In genomic region chr3:84275124-84275523, GRCm38 (mm10) we compare ENCODE assay signal across 24 mouse cellular contexts.
"Had no signal": no experiment of that assay in that cellular context is flagged by ENCODE, and none has a peak within 500 bp of the region (broad histone marks: within the 10 kb centered on the region; RNA-seq: fewer than 3 reads in every experiment).

No protein-coding gene starts in this region.

- H3K27me3 ChIP-seq: hindbrain, embryonic 13.5 days; hindbrain, embryonic 15.5 days; kidney, embryonic 15.5 days had no signal

- H3K4me3 ChIP-seq: hindbrain, embryonic 13.5 days; hindbrain, embryonic 15.5 days; kidney, embryonic 15.5 days; limb, embryonic 13.5 days; limb, embryonic 15.5 days; liver, embryonic 12.5 days had no signal

- H3K27ac ChIP-seq: hindbrain, embryonic 13.5 days; hindbrain, embryonic 15.5 days; hindbrain, postnatal 0 days; kidney, embryonic 15.5 days; kidney, postnatal 0 days; limb, embryonic 13.5 days; limb, embryonic 15.5 days; liver, embryonic 12.5 days; liver, embryonic 14.5 days had no signal

- DNase-seq: forebrain, postnatal 0 days; gastrocnemius, postnatal 14 days; gastrocnemius, postnatal 36 days; heart, adult 11 months; heart, postnatal 14 days; kidney, adult 11 months; kidney, adult 2 months; kidney, adult 9 months; kidney, postnatal 14 days; kidney, postnatal 36 days; layer of hippocampus, adult 9-11 months; layer of hippocampus, postnatal 36 days; left cerebral cortex, postnatal 4 days; lung, adult 18-20 months had no signal

- H3K9me3 ChIP-seq: hindbrain, embryonic 13.5 days; hindbrain, embryonic 15.5 days; kidney, embryonic 15.5 days; limb, embryonic 13.5 days; limb, embryonic 15.5 days; liver, embryonic 12.5 days had no signal

- H3K4me2 ChIP-seq: hindbrain, embryonic 13.5 days; hindbrain, embryonic 15.5 days; kidney, embryonic 15.5 days; limb, embryonic 13.5 days; limb, embryonic 15.5 days; liver, embryonic 12.5 days had no signal

- H3K36me3 ChIP-seq: hindbrain, embryonic 13.5 days; hindbrain, embryonic 15.5 days; kidney, embryonic 15.5 days; limb, embryonic 13.5 days; limb, embryonic 15.5 days; liver, embryonic 12.5 days had no signal

- H3K9ac ChIP-seq: forebrain, postnatal 0 days; hindbrain, embryonic 13.5 days; hindbrain, embryonic 15.5 days; kidney, embryonic 15.5 days; limb, embryonic 13.5 days; limb, embryonic 15.5 days; liver, embryonic 12.5 days; liver, embryonic 14.5 days had no signal

- ATAC-seq: forebrain, postnatal 0 days; hindbrain, postnatal 0 days; intestine, embryonic 16.5 days; liver, embryonic 12.5 days had no signal
